Mouse (Mus musculus) hindbrain, postnatal 0 days (tissue): ENCODE data around the gene Kif1a. TPM values are rescaled to one million over a fixed set of nuclear protein-coding genes. Genes with fewer than 3 reads are reported as not detected.

ENCODE experiments used
- ATAC-seq: fragments of 200-750 bp; cut with Nextera tagmentation; 2 replicates; pipeline ENCODE4 v1.8.0; 2017; ENCODE audit warnings: mild to moderate bottlenecking, moderate TSS enrichment, moderate library complexity
- DNase-seq: peaks from one replicate; pipeline ENCODE4 v3.0.0-alpha.2; 2015; ENCODE audit warnings: low spot score
- H3K27ac ChIP-seq: fragments of 300-500 bp; sonication (generic); 2 replicates; pipeline ENCODE4 v1.5.1; 2014; ENCODE audit warnings: mild to moderate bottlenecking
- H3K27me3 ChIP-seq: fragments of 300-500 bp; sonication (generic); 2 replicates; pipeline ENCODE4 v1.6.1; 2014; ENCODE audit warnings: low read length, mixed read lengths; ENCODE audit not compliant: insufficient read depth
- H3K36me3 ChIP-seq: fragments of 300-500 bp; sonication (generic); 2 replicates; pipeline ENCODE4 v1.6.1; 2014; ENCODE audit warnings: low read length, mixed read lengths; ENCODE audit not compliant: insufficient read depth
- H3K4me1 ChIP-seq: fragments of 300-500 bp; sonication (generic); 2 replicates; pipeline ENCODE4 v1.6.1; 2014; ENCODE audit warnings: antibody characterized with exemption, low read length, mixed read lengths; ENCODE audit not compliant: insufficient read depth
- H3K4me2 ChIP-seq: fragments of 300-500 bp; sonication (generic); 2 replicates; pipeline ENCODE4 v1.6.1; 2014; ENCODE audit warnings: low read depth, mild to moderate bottlenecking, low read length, moderate library complexity, mixed read lengths
- H3K4me3 ChIP-seq: fragments of 300-500 bp; sonication (generic); 2 replicates; pipeline ENCODE4 v1.5.1; 2014; ENCODE audit warnings: low read length
- H3K9ac ChIP-seq: fragments of 300-500 bp; sonication (generic); replicated peaks from 2 replicates; pipeline ENCODE4 v1.6.1; 2014; ENCODE audit warnings: mild to moderate bottlenecking, low read length, moderate library complexity, mixed read lengths
- H3K9me3 ChIP-seq: fragments of 300-500 bp; sonication (generic); 2 replicates; pipeline ENCODE4 v1.6.1; 2016; ENCODE audit warnings: low read length, mixed read lengths
- CTCF ChIP-seq: IDR thresholded peaks from 2 replicates; pipeline ENCODE4 v1.5.1; 2016; ENCODE audit warnings: antibody characterized with exemption, control low read depth, low read depth
- WGBS: fragments of 180-500 bp; shearing (Covaris S2); extraction: QIAGEN DNeasy Blood & Tissue Kit; methylation state at CpG from one replicate; pipeline ENCODE4 v1.1.7; 2014; 5-methylcytosine and 5-hydroxymethylcytosine counted together
- polyA plus RNA-seq: library from polyadenylated mRNA; unstranded; fragments of >200 nt; fragmentation: Nextera tagmentation; extraction: Ambion mirVana; gene quantifications from 2 replicates; pipeline ENCODE4 v1.2.1, GENCODE M21; 2015
- total RNA-seq: library from RNA; depleted of rRNA; stranded (reverse); fragments of >200 nt; gene quantifications from 2 replicates; pipeline ENCODE4 v1.2.3, GENCODE M21; 2014

Kif1a gene
- total and polyA plus RNA-seq, 2 experiments from 2014 or later: 675 to 696 TPM

GRCm38 (mm10) chr1:93014460-93014859, 87.3 kb downstream of the Kif1a start:
- H3K9ac ChIP-seq: no peak overlapping the region
- H3K4me3 ChIP-seq: no peak overlapping the region
- no peaks in the 10 kb centered on the region; the same call in 1 of the 2 replicates for H3K4me1 ChIP-seq
- DNase-seq: peak; percentile 80
- peak; percentile 93 for TF ChIP-seq CTCF
- H3K9me3 ChIP-seq: no peaks in the 10 kb centered on the region
- 0 out of 2 replicates have a peak overlapping the region, but pooled peaks have one; percentile 48 for H3K27ac ChIP-seq
- peaks cover 33% of the 10 kb centered on the region for H3K36me3 ChIP-seq
- ATAC-seq: peak; percentile 68
- no peaks in the 10 kb centered on the region for H3K27me3 ChIP-seq
- H3K4me2 ChIP-seq: no peak overlapping the region

- H3K36me3 ChIP-seq: peaks cover 22% of the 10 kb centered on the region
- DNase-seq (no peak), ATAC-seq (no peak)
- H3K4me3 ChIP-seq: no peak overlapping the region
- no peaks in the 10 kb centered on the region; the same call in 1 of the 2 replicates for H3K4me1 ChIP-seq
- TF ChIP-seq CTCF: no peak
- no peaks in the 10 kb centered on the region for H3K9me3 ChIP-seq
- 75% methylated on average over 4 of the region's 4 CpGs for WGBS
- H3K4me2 ChIP-seq: no peak overlapping the region
- H3K27me3 ChIP-seq: no peaks in the 10 kb centered on the region
- no peak overlapping the region for H3K9ac ChIP-seq
- no peak overlapping the region for H3K27ac ChIP-seq
Measured at GRCm38 (mm10) chr1:93013367-93013766, 88.4 kb downstream of the Kif1a start.

- no peak overlapping the region for H3K4me3 ChIP-seq
- H3K9ac ChIP-seq: no peak overlapping the region
- H3K36me3 ChIP-seq: 0 out of 2 replicates have a peak, but pooled peaks cover 10% of the 10 kb centered on the region
- no peaks in the 10 kb centered on the region for H3K27me3 ChIP-seq
- no peaks in the 10 kb centered on the region; the same call in 1 of the 2 replicates for H3K4me1 ChIP-seq
- no peaks in the 10 kb centered on the region for H3K9me3 ChIP-seq
- H3K4me2 ChIP-seq: no peak overlapping the region
- H3K27ac ChIP-seq: no peak overlapping the region
- no peak for ATAC-seq
- no peak for DNase-seq
- TF ChIP-seq CTCF: no peak
- 75% methylated on average over 7 of the region's 7 CpGs for WGBS
Measured at GRCm38 (mm10) chr1:93012103-93012585, 89.6 kb downstream of the Kif1a start.

GRCm38 (mm10) chr1:93010731-93011130, 91.0 kb downstream of the Kif1a start:
- DNase-seq: peak; percentile 57
- WGBS: 32% methylated on average over 3 of the region's 3 CpGs
- ATAC-seq: peak; percentile 33
- Histone ChIP-seq H3K4me1 (no peaks in the 10 kb centered on the region; the same call in 1 of the 2 replicates), H3K27me3 (no peaks in the 10 kb centered on the region), H3K9ac (no peak overlapping the region), H3K4me3 (no peak overlapping the region), H3K4me2 (no peak overlapping the region), H3K36me3 (no peaks in the 10 kb centered on the region), H3K9me3 (no peaks in the 10 kb centered on the region), H3K27ac (no peak overlapping the region)
- peak; percentile 74 for TF ChIP-seq CTCF

- H3K9ac ChIP-seq: no peak overlapping the region
- ATAC-seq: no peak
Measured at GRCm38 (mm10) chr1:93009196-93009595, 92.6 kb downstream of the Kif1a start.

GRCm38 (mm10) chr1:93006061-93006460, 95.7 kb downstream of the Kif1a start, which contains the start of gene Aqp12:
TSS of gene Aqp12 (plus strand) at chr1:93006334.
- 74% methylated on average over 7 of the region's 7 CpGs for WGBS
- no peaks in the 10 kb centered on the region for H3K4me1 ChIP-seq
- H3K27ac ChIP-seq: no peak within 1 kb of the TSS
- no peak within 1 kb of the TSS for H3K4me3 ChIP-seq
- H3K27me3 ChIP-seq: no peaks in the 10 kb centered on the region
- H3K9me3 ChIP-seq: no peaks in the 10 kb centered on the region
- no peak for DNase-seq
- H3K9ac ChIP-seq: no peak within 1 kb of the TSS
- TF ChIP-seq CTCF: no peak
- ATAC-seq: no peak
- no peaks in the 10 kb centered on the region for H3K36me3 ChIP-seq
- no peak within 1 kb of the TSS for H3K4me2 ChIP-seq

More at GRCm38 (mm10) chr1:93009196-93009595, 92.6 kb downstream of the Kif1a start:
- no peaks in the 10 kb centered on the region for H3K9me3 ChIP-seq
- H3K4me2 ChIP-seq: no peak overlapping the region
- H3K4me1 ChIP-seq: no peaks in the 10 kb centered on the region
- TF ChIP-seq CTCF: no peak
- no peak overlapping the region for H3K4me3 ChIP-seq
- 46% methylated on average over 4 of the region's 4 CpGs for WGBS
- no peak overlapping the region for H3K27ac ChIP-seq
- DNase-seq: no peak
- H3K36me3 ChIP-seq: no peaks in the 10 kb centered on the region
- no peaks in the 10 kb centered on the region for H3K27me3 ChIP-seq

- Histone ChIP-seq H3K27ac (no peak overlapping the region), H3K9me3 (no peaks in the 10 kb centered on the region), H3K27me3 (no peaks in the 10 kb centered on the region), H3K36me3 (no peaks in the 10 kb centered on the region), H3K9ac (no peak overlapping the region), H3K4me1 (no peaks in the 10 kb centered on the region), H3K4me3 (no peak overlapping the region), H3K4me2 (no peak overlapping the region)
- DNase-seq: no peak
- 70% methylated on average over 2 of the region's 2 CpGs for WGBS
- no peak for TF ChIP-seq CTCF
- no peak for ATAC-seq
Measured at GRCm38 (mm10) chr1:92992880-92993279, 108.9 kb downstream of the Kif1a start.
